Mouse (Mus musculus) heart, postnatal 36 days (tissue): ENCODE measurements around the gene Tnfaip6. TPM values are rescaled to one million over a fixed set of nuclear protein-coding genes. Genes with fewer than 3 reads are reported as not detected.
A peak's percentile ranks its signal among the peaks of the same experiment; 100 is the strongest.

Experiments
- DNase-seq, 2 experiments: peaks; one replicate each; pipeline ENCODE4 v3.0.0; 2021 to 2022
- intact Hi-C: fragments of 180-260 bp; cut with DNase I; formaldehyde crosslinking; loops from one replicate; pipeline ENCODE4 v1.15.1; 2025
- total RNA-seq, 2 experiments: library from RNA; stranded (reverse); gene quantifications; 2 replicates each; pipeline ENCODE4 v1.2.3; 2021

Tnfaip6 gene
- total RNA-seq, 2 experiments from 2014 or later: 1.0 to 1.2 TPM

DNA sequence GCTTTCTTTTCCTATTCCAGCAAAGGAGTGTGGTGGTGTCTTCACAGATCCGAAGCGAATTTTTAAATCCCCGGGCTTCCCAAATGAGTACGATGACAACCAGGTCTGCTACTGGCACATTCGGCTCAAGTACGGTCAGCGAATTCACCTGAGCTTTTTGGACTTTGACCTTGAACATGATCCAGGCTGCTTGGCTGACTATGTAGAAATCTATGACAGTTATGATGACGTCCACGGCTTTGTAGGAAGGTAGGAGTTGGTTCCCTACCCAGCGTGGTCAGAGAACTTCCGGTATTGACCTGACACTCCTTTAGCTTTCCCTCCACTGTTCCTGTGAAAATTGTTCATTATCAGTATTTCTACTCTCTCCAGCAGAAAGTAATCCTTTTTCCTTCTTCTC lies 13.0 kb downstream of the Tnfaip6 start:
- intact Hi-C loops: no loop called here
- no peak for DNase-seq

DNA sequence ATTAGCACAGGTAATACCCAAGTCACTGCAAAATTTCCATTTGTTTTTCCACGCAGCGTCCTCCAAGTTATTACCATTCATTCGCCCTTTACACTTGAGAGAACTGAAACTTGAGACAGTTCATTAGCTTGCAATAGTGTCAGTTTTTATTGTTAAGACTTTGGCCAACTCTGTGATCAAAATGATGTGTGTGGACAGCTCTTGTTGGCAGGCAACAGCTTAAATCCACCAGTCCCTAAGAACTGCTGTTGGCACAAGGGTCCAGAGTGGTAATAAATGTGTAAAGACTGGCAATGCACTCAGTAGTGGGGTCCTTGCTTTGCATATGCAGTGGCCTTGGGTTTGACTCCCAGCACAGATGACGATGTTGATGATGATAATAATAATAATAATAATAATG lies 14.5 kb downstream of the Tnfaip6 start:
- no peak for DNase-seq
- intact Hi-C loops: no loop called here

DNA sequence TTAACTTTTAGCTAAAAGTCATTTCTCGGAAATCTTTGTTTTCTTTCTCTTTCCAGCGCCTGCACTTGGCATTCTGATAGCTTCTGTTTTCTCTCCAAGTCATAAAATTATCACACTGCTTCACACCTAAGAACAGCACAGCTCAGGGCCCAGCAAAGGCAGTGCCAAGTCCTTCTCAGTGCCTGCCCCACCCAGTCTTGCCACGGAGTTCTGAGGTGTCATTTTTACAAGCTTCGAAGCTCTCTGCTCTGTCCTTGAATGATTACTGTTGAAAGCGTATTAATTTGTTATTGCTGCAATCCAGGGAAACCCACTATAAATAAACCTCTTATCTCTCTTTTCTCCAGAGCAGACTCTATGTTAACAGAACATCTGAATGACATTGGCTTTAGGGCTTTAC lies 15.7 kb downstream of the Tnfaip6 start:
- intact Hi-C loops: no loop called here
- DNase-seq: no peak

DNA sequence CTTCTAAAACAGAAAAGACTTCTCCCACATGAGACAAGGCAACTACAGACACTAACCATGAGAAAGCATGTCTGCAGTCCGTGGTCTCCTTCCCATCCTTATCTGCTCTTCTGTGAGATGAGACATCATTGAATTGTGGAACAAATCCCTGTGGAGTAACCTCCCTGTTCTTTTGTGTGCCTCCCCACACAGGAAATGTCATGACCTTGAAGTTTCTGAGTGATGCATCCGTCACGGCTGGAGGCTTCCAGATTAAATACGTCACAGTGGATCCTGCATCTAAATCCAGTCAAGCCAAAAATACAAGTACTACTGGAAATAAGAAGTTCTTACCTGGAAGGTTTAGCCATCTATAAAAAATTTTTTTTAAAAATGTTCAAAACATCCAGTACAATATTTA lies 17.8 kb downstream of the Tnfaip6 start:
- intact Hi-C loops: no loop called here
- DNase-seq: no peak

DNA sequence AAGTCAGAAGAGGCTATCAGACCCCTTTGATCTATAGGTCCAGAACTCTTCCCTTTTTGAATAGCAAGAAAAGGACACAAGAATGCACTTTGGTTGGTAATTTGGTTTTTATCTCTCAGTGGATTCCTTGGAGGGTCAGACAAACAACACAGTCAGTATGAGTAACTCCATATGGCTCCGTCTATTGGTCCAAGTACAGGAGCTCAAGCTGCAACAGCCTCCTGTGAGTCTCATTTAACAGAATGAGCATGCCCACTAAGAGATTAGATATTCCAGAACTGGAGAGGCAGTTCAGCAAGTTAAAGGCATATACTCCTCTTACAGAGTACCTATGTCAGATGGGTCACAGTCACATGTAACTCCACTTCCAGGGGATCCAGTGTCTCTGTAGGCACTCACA lies 19.3 kb downstream of the Tnfaip6 start:
- intact Hi-C loops: no loop called here
- DNase-seq: no peak

DNA sequence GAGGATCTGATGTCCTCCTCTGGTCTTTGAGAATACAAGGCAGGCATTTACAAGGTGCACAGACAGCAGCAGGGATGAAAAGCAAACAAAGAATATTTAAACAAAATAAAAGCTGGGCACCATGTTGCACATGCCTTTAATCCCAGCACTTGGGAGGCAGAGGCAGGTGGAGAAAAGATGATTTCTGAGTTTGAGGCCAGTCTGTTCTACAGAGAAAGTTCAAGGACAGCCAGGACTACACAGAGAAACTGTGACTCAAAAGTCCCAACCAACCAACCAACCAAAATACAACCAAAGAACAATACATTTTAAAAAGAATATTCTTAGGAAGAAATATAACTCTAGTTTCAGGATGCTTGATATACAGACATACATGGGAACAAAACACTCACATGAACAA lies 19.9 kb downstream of the Tnfaip6 start:
- intact Hi-C loops: no loop called here

DNA sequence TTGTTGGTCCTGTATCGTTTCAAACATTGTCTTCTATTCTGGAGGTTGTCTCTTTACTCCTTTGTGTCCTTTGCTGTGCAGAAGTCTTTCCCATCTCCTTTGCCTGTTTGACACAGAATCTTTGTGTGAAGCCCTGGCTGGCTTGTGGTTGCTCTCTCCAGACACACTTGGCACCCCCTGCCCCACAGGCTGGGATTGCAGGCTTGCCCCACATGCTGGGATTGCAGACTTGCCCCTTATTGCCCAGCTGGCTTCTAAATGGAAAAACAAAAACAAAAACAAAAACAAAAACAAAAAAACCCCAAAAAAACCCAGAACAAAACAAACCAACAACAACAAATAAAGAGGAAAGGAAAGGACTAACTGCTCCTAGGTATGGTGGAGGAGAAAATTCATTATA lies 30.8 kb downstream of the Tnfaip6 start:
- intact Hi-C loops: no loop called here
- no peak for DNase-seq

More for the DNA sequence above, 19.9 kb downstream of the Tnfaip6 start:
- DNase-seq: no peak

DNA sequence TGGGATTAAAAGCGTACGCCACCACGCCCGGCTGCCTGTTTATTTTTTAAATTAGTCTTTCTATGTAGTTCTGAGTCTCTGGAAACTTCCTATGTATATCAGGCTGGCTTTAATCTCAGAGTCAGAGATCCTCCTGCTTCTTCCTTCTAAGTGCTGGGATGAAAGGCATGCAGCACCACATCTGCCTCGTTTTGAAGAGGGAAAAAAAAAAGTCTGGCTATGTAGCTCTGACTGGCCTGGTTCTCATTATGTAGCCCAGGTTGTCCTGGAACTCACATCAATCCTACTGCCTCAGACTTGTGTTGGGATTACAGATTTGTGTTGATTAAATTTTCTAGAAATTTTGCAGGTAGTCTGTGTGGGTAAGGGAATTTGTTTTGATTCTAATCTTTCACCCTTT lies 33.0 kb downstream of the Tnfaip6 start:
- intact Hi-C loops: loop anchor here (5.0 kb wide), 1 partner anchor 1774 kb away; the partner anchor contains the start of gene Mmadhc
- no peak for DNase-seq

DNA sequence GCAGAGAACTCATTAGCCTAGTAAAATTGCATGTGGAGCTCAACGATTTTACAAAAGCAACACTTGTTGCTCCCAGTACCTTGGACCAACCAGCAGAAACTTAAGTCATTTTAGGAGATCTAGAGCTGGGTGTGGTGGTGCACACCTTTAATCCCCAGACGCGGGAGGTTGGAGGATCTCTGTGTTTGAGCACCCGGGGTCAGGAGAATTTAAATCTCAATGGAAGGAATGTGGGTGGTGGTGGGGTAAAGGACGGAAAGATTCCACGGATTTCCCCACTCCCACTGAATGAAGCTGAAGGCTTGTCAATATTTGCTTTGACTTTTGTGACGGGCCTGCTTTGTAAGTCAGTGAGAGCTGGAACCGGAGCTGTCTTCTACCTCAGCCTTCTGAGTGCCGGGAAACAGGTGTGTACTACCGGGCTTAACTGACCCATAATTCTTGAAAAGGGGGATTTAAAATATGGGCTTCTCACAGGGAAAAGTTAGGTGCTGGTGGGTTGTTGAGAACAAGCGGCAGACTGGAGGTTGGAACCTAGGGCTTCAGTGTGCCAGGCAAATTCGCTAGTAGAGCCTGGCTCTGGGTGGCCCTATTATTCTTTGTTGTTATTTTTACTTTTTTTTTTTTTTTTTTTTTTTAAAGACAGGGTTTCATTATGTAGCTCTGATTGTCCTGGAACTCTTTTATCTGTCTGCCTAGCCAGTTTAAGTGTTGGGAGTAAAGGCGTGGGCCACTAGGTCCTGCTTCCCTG lies 33.6 kb downstream of the Tnfaip6 start:
- intact Hi-C loops: loop anchor here (5.0 kb wide), 1 partner anchor 1774 kb away; the partner anchor contains the start of gene Mmadhc
- DNase-seq: no peak

DNA sequence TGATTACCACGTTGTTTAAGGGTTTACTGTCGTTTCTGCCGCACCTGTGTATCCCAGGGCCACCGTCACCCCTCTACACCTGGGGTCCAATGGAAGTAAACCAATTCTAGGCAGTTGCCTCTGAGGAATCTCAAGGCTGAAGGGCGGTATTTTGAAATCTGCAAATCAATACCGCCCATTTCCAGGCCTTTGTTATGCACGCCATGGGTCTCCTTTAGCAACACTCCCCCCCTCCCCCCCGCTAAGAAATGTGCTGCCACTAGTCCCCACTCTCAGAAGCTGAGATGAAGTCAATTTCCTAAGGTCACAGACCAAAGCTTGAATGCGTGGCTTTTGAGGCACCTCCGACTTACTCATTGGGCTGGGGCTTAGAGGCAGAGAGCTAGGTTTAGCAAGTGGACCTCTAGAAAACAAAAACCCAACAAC lies 34.3 kb downstream of the Tnfaip6 start:
- DNase-seq: no peak
- intact Hi-C loops: loop anchor here (1.0 to 5.0 kb wide), 4 partner anchors 104 to 1775 kb away; partner anchors contain the start of genes Mmadhc and Rbm43

DNA sequence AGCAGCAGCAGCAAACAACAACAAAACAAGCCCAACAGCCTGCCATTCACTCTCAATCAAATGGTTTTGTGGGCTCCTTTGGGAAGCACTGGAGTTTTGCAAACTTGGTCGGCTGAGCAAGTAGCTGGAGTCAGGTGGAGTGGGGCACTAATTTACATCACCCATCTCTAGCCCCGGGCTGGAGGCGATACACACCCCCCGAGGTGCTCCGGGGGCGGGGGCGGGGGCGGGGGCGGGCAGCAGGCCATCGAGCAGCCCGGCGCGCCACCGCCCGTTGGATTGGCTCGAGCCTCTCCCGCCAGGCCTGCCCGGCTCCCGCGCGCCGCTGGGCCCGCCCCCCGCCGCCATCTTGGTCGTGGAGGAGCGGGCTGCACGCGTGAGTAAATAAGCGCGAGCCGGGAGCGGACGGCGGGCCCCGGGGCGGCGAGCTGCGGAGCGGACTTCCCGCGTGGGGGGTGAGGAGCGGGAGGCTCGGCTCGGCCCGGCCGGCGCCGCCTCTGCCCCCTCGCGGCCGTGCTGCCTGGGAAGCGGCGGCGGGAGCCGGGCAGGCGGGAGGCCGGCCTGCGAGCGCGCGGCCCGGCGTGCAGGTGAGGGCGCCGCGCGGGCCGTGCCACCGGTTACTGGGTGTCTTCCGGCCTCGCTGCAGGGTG lies 34.8 kb downstream of the Tnfaip6 start, which contains the start of gene Rif1:
Gene Rif1, plus strand, starts transcription at position 342 of the 650 bp plus-strand sequence.
- intact Hi-C loops: loop anchor here (1.0 to 5.0 kb wide), 4 partner anchors 104 to 1775 kb away; partner anchors contain the start of genes Mmadhc and Rbm43

DNA sequence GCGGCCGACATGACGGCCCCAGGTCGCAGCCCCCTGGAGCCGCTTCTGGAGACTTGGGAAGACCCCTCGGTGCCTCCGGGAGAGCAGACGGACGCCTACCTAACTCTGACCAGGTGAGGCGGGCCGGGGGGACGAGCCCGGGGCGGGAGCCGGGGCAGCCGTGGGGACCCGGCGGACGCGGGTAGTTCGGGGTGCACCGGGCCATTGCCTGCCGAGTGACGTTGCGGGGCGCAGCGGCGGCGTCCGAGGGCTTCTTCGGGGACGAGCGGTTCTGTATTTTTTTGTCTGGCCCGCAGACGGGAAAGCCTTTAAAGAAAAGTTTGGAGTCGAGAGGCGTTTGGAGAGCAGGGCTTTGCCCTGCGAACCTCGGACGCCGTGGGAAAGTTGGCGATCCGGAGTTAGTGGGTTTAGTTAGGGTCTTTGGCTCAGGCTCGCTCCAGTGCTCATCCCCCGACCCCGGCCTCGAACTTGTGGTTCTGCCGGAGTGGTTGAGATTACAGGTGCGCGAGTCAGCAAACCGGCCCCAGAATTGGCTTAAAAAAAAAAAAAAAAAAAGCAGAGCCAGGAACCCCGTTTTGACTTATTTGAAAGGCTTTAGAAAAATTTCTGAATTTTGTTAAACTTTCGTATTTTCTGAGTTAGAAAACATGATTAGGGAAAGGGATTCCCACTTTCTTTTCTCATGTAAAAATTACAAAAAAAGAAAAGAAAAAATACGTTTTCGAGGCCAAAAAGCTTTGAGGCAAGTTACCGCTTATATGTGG lies 35.5 kb downstream of the Tnfaip6 start:
- DNase-seq: peak in 1 of 2 experiments; percentile 39
- intact Hi-C loops: loop anchor here (2.0 to 5.0 kb wide), 3 partner anchors 139 to 1776 kb away; partner anchors contain the start of genes Mmadhc and Rbm43

More for the DNA sequence above, 34.8 kb downstream of the Tnfaip6 start, which contains the start of gene Rif1:
- peak; percentile 84 to 88 for DNase-seq

DNA sequence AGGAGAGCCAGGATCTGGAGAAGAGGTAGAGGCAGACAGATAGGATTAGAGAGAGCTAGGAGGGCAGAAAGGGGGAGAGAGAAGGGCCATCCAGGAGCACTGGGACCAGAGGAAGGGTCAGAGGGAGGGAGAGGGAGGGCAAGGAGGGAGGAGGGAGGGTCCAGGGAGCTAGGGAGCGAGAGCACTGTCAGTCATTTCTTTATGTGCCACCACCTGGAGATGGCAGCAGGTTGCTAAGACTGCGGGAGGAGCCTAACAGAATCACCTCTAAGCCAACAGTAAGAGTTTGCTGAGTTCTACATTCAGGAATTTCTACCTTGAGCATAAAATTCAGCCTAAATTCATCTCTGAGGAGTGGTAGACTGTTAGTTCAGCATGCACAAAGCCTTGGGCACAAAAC lies 40.9 kb downstream of the Tnfaip6 start:
- intact Hi-C loops: no loop called here
- DNase-seq: no peak

DNA sequence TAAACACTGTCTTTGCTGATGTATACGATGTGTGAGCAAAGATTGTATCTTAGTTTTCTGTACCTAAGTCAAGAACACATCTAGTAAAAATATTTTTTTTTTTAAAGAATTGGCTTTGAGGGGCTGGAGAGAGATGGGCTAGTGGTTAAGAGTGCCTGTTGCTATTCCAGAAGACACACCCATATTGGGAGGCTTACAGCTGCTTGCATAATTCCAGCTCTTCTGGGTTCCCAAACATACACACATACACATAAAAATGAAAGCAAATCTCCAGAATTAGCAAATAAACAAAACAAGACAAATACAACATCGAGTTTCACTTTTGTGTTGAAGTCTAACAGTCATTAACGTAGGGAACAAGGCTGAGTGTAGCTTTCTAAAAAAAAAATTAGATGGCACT lies 46.2 kb downstream of the Tnfaip6 start:
- DNase-seq: no peak
- intact Hi-C loops: no loop called here

DNA sequence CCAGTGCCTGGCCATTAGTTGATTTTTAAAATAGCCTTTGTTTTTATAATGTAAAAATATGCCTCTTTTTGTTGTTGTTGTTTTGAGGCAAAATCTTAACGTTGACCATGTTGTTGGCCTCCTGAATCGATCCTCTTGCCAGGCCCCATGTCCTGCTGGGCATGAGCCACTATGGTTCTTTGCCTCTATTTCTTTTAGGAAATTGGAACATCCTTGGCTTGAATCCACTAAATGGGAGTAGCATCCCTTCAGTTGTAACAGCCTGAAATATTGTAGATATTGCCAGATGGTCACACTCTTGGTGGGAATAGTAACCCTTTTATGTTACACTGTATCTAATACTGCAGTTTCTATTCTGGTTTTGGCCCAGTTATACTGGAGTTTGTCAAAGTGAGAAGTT lies 46.8 kb downstream of the Tnfaip6 start:
- intact Hi-C loops: no loop called here
- no peak for DNase-seq

Other genes with a start within 250 kb of the Tnfaip6 start
- gene Rbm43, start 102.8 kb upstream of the Tnfaip6 start, total RNA-seq: 1 to 10 TPM; 3.4 to 5.1 TPM
- 1 to 10 TPM; 7.0 to 7.9 TPM for gene Nmi, start 64.5 kb upstream of the Tnfaip6 start, total RNA-seq
- gene Rif1, start 34.8 kb downstream of the Tnfaip6 start, total RNA-seq: 10 to 100 TPM; 19.5 to 25.1 TPM